Mouse (Mus musculus): ENCODE measurements around the gene Myo1e. TPM values are rescaled to one million over a fixed set of nuclear protein-coding genes. Genes with fewer than 3 reads are reported as not detected.

Myo1e gene
- polyA plus RNA-seq, 1 experiment = 0.02 TPM

- Histone ChIP-seq H3K4me1 (ENCODE audit: control insufficient read depth) (peaks cover 28% of the 10 kb centered on the region), H3K36me3 (ENCODE audit: control insufficient read depth) (peaks cover 2% of the 10 kb centered on the region; the same call in 1 of the 2 replicates), H3K4me3 (replicated peaks) (no peak overlapping the region), H3K9me3 (ENCODE audit: control insufficient read depth, low read length) (no peaks in the 10 kb centered on the region), H3K27me3 (ENCODE audit: control insufficient read depth) (no peaks in the 10 kb centered on the region)
- TF ChIP-seq GATA1 (IDR thresholded peaks at IDR 0.05; ENCODE audit: low read length) = no peak
- no peak for TF ChIP-seq TAL1 (IDR thresholded peaks at IDR 0.05; ENCODE audit: low read length)
Observed at GRCm38 (mm10) chr9:70391660-70392562, 184.8 kb downstream of the Myo1e start.

- H3K27me3 ChIP-seq (ENCODE audit: control insufficient read depth) = no peaks in the 10 kb centered on the region
Observed at GRCm38 (mm10) chr9:70392563-70392907, 185.4 kb downstream of the Myo1e start.

GRCm38 (mm10) chr9:70395617-70396016, 188.5 kb downstream of the Myo1e start:
- TF ChIP-seq GATA1 (IDR thresholded peaks at IDR 0.05; ENCODE audit: low read length) (no peak), TAL1 (IDR thresholded peaks at IDR 0.05; ENCODE audit: low read length) (no peak)
- no peak overlapping the region for H3K4me3 ChIP-seq (replicated peaks)
- H3K4me1 ChIP-seq (ENCODE audit: control insufficient read depth) = peaks cover 20% of the 10 kb centered on the region
- no peaks in the 10 kb centered on the region for H3K27me3 ChIP-seq (ENCODE audit: control insufficient read depth)
- peaks cover 2% of the 10 kb centered on the region; the same call in 1 of the 2 replicates for H3K36me3 ChIP-seq (ENCODE audit: control insufficient read depth)
- no peaks in the 10 kb centered on the region for H3K9me3 ChIP-seq (ENCODE audit: control insufficient read depth, low read length)

More at GRCm38 (mm10) chr9:70392563-70392907, 185.4 kb downstream of the Myo1e start:
- peaks cover 26% of the 10 kb centered on the region for H3K4me1 ChIP-seq (ENCODE audit: control insufficient read depth)
- TF ChIP-seq GATA1 (IDR thresholded peaks at IDR 0.05; ENCODE audit: low read length) (no peak), TAL1 (IDR thresholded peaks at IDR 0.05; ENCODE audit: low read length) (no peak)
- no peaks in the 10 kb centered on the region for H3K9me3 ChIP-seq (ENCODE audit: control insufficient read depth, low read length)
- no peak overlapping the region for H3K4me3 ChIP-seq (replicated peaks)
- peaks cover 2% of the 10 kb centered on the region; the same call in 1 of the 2 replicates for H3K36me3 ChIP-seq (ENCODE audit: control insufficient read depth)

GRCm38 (mm10) chr9:70396083-70396482, 188.9 kb downstream of the Myo1e start:
- Histone ChIP-seq H3K27me3 (ENCODE audit: control insufficient read depth) (no peaks in the 10 kb centered on the region), H3K4me1 (ENCODE audit: control insufficient read depth) (peaks cover 17% of the 10 kb centered on the region), H3K9me3 (ENCODE audit: control insufficient read depth, low read length) (no peaks in the 10 kb centered on the region), H3K4me3 (replicated peaks) (no peak overlapping the region), H3K36me3 (ENCODE audit: control insufficient read depth) (peaks cover 2% of the 10 kb centered on the region; the same call in 1 of the 2 replicates)
- TF ChIP-seq GATA1 (IDR thresholded peaks at IDR 0.05; ENCODE audit: low read length) (no peak), TAL1 (IDR thresholded peaks at IDR 0.05; ENCODE audit: low read length) (no peak)

- Histone ChIP-seq H3K36me3 (ENCODE audit: control insufficient read depth) (peaks cover 15% of the 10 kb centered on the region), H3K9me3 (ENCODE audit: control insufficient read depth, low read length) (no peaks in the 10 kb centered on the region), H3K4me1 (ENCODE audit: control insufficient read depth) (no peaks in the 10 kb centered on the region), H3K27me3 (ENCODE audit: control insufficient read depth) (no peaks in the 10 kb centered on the region), H3K4me3 (replicated peaks) (no peak overlapping the region)
- no peak for TF ChIP-seq GATA1 (IDR thresholded peaks at IDR 0.05; ENCODE audit: low read length)
Observed at GRCm38 (mm10) chr9:70401937-70402539, 194.9 kb downstream of the Myo1e start.

- Histone ChIP-seq H3K36me3 (ENCODE audit: control insufficient read depth) (peaks cover 60% of the 10 kb centered on the region), H3K27me3 (ENCODE audit: control insufficient read depth) (no peaks in the 10 kb centered on the region), H3K4me3 (replicated peaks) (no peak overlapping the region), H3K4me1 (ENCODE audit: control insufficient read depth) (no peaks in the 10 kb centered on the region), H3K9me3 (ENCODE audit: control insufficient read depth, low read length) (no peaks in the 10 kb centered on the region)
- TF ChIP-seq TAL1 (IDR thresholded peaks at IDR 0.05; ENCODE audit: low read length) (no peak), GATA1 (IDR thresholded peaks at IDR 0.05; ENCODE audit: low read length) (no peak)
Observed at GRCm38 (mm10) chr9:70406596-70406995, 199.4 kb downstream of the Myo1e start.

- H3K9me3 ChIP-seq (ENCODE audit: control insufficient read depth, low read length) = no peaks in the 10 kb centered on the region
- TF ChIP-seq GATA1 (IDR thresholded peaks at IDR 0.05; ENCODE audit: low read length) (no peak), TAL1 (IDR thresholded peaks at IDR 0.05; ENCODE audit: low read length) (no peak)
- no peaks in the 10 kb centered on the region for H3K4me1 ChIP-seq (ENCODE audit: control insufficient read depth)
- no peaks in the 10 kb centered on the region for H3K27me3 ChIP-seq (ENCODE audit: control insufficient read depth)
- no peak overlapping the region for H3K4me3 ChIP-seq (replicated peaks)
- H3K36me3 ChIP-seq (ENCODE audit: control insufficient read depth) = peaks cover 82% of the 10 kb centered on the region
Observed at GRCm38 (mm10) chr9:70408791-70409190, 201.6 kb downstream of the Myo1e start.

- no peaks in the 10 kb centered on the region for H3K27me3 ChIP-seq (ENCODE audit: control insufficient read depth)
- TF ChIP-seq TAL1 (IDR thresholded peaks at IDR 0.05; ENCODE audit: low read length) (no peak), GATA1 (IDR thresholded peaks at IDR 0.05; ENCODE audit: low read length) (no peak)
- H3K4me1 ChIP-seq (ENCODE audit: control insufficient read depth) = no peaks in the 10 kb centered on the region
- H3K9me3 ChIP-seq (ENCODE audit: control insufficient read depth, low read length) = no peaks in the 10 kb centered on the region
- H3K4me3 ChIP-seq (replicated peaks) = no peak overlapping the region
- H3K36me3 ChIP-seq (ENCODE audit: control insufficient read depth) = peaks cover 91% of the 10 kb centered on the region
Observed at GRCm38 (mm10) chr9:70409743-70410142, 202.6 kb downstream of the Myo1e start.

GRCm38 (mm10) chr9:70410668-70411067, 203.5 kb downstream of the Myo1e start:
- no peak overlapping the region for H3K4me3 ChIP-seq (replicated peaks)
- TF ChIP-seq TAL1 (IDR thresholded peaks at IDR 0.05; ENCODE audit: low read length) (no peak), GATA1 (IDR thresholded peaks at IDR 0.05; ENCODE audit: low read length) (no peak)
- no peaks in the 10 kb centered on the region for H3K27me3 ChIP-seq (ENCODE audit: control insufficient read depth)
- H3K36me3 ChIP-seq (ENCODE audit: control insufficient read depth) = peaks cover 99% of the 10 kb centered on the region
- H3K4me1 ChIP-seq (ENCODE audit: control insufficient read depth) = no peaks in the 10 kb centered on the region
- H3K9me3 ChIP-seq (ENCODE audit: control insufficient read depth, low read length) = no peaks in the 10 kb centered on the region
